8 mouse cellular contexts compared by ENCODE assay signal in the genomic region with DNA sequence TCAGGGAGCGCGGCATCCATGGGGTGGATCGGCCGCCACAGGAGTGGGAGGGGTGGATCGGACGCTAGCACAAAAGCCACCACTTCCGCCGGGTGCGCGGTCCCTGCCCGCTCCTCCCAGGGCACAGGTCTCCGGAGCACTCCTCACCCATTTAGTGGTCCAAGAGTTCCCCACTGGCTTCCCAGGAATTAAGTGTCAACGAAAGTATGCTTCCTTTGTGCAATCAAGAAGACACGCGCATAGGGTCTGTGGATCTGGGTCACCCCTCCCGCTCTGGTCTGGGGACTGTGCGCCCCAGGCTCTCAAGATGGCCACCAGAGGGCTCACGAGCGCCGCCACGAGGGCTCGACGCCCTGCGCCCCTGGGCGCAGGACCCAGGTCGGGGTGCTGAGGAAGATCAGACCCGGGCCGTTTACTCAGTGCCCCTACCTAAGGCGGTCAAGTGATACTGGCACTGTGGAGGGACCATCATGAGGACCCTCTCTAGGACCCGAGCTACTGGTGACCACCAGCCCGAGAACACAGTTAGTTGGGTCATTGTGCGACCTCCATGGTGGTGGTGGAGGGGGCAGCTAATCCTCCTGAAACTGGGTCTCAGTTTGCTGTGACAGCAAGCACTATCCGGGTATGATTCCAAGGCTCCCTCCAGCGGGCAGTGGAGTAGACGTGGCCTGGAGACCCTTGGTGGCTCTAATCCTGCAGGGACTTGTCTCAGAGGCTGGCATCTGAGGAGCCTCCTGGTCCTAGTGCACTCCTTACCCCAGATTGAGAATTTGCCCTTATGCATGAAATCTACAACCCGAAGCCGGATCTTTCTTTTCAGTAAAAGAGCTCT. TPM values are rescaled to one million over a fixed set of nuclear protein-coding genes. Genes with fewer than 3 reads are reported as not detected.
DNase-seq lines count a peak whose midpoint lies in the region; ATAC-seq and TF ChIP-seq lines count a peak whose summit lies in the region.

No protein-coding gene starts in this region.

- H3K27ac ChIP-seq in gastrocnemius, adult 2 months, result peak overlapping the region; percentile 96
- peak overlapping the region; percentile 10 for H3K27ac ChIP-seq in hindbrain, embryonic 16.5 days (ENCODE audit: low read depth, low read length)

- no peaks in the 10 kb centered on the region for H3K9me3 ChIP-seq in hindbrain, embryonic 16.5 days (ENCODE audit: control insufficient read depth, low read length)

- ATAC-seq in hindbrain, embryonic 16.5 days, result peak; percentile 86

- intact Hi-C loops in gastrocnemius, adult 2 months (cut with DNase I), result loop anchor here (1.0 to 2.0 kb wide), 3 partner anchors 9 to 82 kb away; a partner anchor contains a TSS

- H3K27me3 ChIP-seq in hindbrain, embryonic 16.5 days (replicated peaks; ENCODE audit: control insufficient read depth, insufficient read depth, low read length), result no peaks in the 10 kb centered on the region

- H3K4me1 ChIP-seq in hindbrain, embryonic 16.5 days (ENCODE audit: control insufficient read depth, insufficient read depth, low read depth, low read length), result peaks cover under 1% of the 10 kb centered on the region; the same call in 1 of the 2 replicates

- peak; percentile 95 for TF ChIP-seq CTCF in gastrocnemius, adult 2 months (IDR thresholded peaks at IDR 0.05)

- peak overlapping the region; percentile 54 for H3K4me2 ChIP-seq in hindbrain, embryonic 16.5 days (ENCODE audit: low read length)

- peak; percentile 88 for DNase-seq in ZHBTc4 (ENCODE audit: low read depth, low spot score)
- peak; percentile 85 to 88 for DNase-seq in cerebellum, postnatal 36 days
- peak; percentile 88 for DNase-seq in gastrocnemius, adult 2 months
- DNase-seq in left cerebral cortex, adult 18-20 months (ENCODE audit: low spot score in 2 of 2), result peak; percentile 67 to 71
- DNase-seq in lung, postnatal 4 days, result peak; percentile 87
- DNase-seq in retina, postnatal 1 day, result peak; percentile 94
- peak; percentile 82 to 83 for DNase-seq in thymus, postnatal 36 days

- no peaks in the 10 kb centered on the region for H3K36me3 ChIP-seq in hindbrain, embryonic 16.5 days (ENCODE audit: control insufficient read depth, insufficient read depth, low read length)

- H3K4me3 ChIP-seq in gastrocnemius, adult 2 months, result peak overlapping the region; percentile 72
- peak overlapping the region; percentile 35 for H3K4me3 ChIP-seq in hindbrain, embryonic 16.5 days (ENCODE audit: low read length)

- 3% methylated on average over 37 of the region's 37 CpGs for WGBS in hindbrain, embryonic 16.5 days

- H3K9ac ChIP-seq in hindbrain, embryonic 16.5 days (ENCODE audit: low read depth, low read length), result peak overlapping the region; percentile 46

RNA-seq across cellular contexts. Expression of a gene that starts 42.7 kb away (rescaled TPM):
- 10 to 100 TPM; 13.8 to 16.0 TPM for total RNA-seq in gastrocnemius, adult 2 months (2021)
- polyA plus RNA-seq in hindbrain, embryonic 16.5 days (2015; fragmentation: Nextera tagmentation; extraction: Ambion mirVana), result 21.8 and 22.5 TPM in 2 replicates
- total RNA-seq in left cerebral cortex, adult 18-20 months (2021), result 10 to 100 TPM; 36.3 to 36.7 TPM

RNA-seq across cellular contexts. Expression of a gene that starts 45.2 kb away (rescaled TPM):
- total RNA-seq in gastrocnemius, adult 2 months (2021), result 100 to 1,000 TPM; 314 to 379 TPM
- 2,228 and 2,423 TPM in 2 replicates for polyA plus RNA-seq in hindbrain, embryonic 16.5 days (2015; fragmentation: Nextera tagmentation; extraction: Ambion mirVana)
- 100 to 1,000 TPM; 249 to 263 TPM for total RNA-seq in left cerebral cortex, adult 18-20 months (2021)

Comparison
In these comparisons a context has a peak if more than half of its experiments do, and no peak if none do; other contexts are left out.
1. Peak in every context shown above with its lines: DNase-seq, ATAC-seq, H3K4me3 ChIP-seq and H3K27ac ChIP-seq.